Mouse (Mus musculus) myocyte (in vitro differentiated cells): ENCODE results near the gene Gm49342. TPM values are rescaled to one million over a fixed set of nuclear protein-coding genes. Genes with fewer than 3 reads are reported as not detected.
A peak's percentile ranks its signal among the peaks of the same experiment; 100 is the strongest.

ENCODE experiments used
- H3K27me3 ChIP-seq: one replicate; pipeline ENCODE4 v1.6.1; 2011; ENCODE audit not compliant: control insufficient read depth, insufficient read depth, insufficient read length
- H3K36me3 ChIP-seq: one replicate; pipeline ENCODE4 v1.6.1; 2011; ENCODE audit not compliant: control insufficient read depth, insufficient read depth
- H3K4me2 ChIP-seq: one replicate; pipeline ENCODE4 v1.6.1; 2011; ENCODE audit warnings: low read depth, control low read depth
- H3K4me3 ChIP-seq: one replicate; pipeline ENCODE4 v1.5.1; 2011; ENCODE audit warnings: mild to moderate bottlenecking, control low read depth, moderate library complexity
- H3K79me2 ChIP-seq: one replicate; pipeline ENCODE4 v1.6.1; 2011; ENCODE audit not compliant: control insufficient read depth, insufficient read depth
- H3ac ChIP-seq: one replicate; pipeline ENCODE4 v1.6.1; 2011; ENCODE audit not compliant: control insufficient read depth, insufficient read length
- CEBPB ChIP-seq: IDR thresholded peaks from 2 replicates; pipeline ENCODE4 v1.6.1; 2011; ENCODE audit warnings: mild to moderate bottlenecking, moderate library complexity; ENCODE audit not compliant: poor library complexity, insufficient read depth, severe bottlenecking
- E2F4 ChIP-seq: IDR thresholded peaks from one replicate; pipeline ENCODE4 v1.6.1; 2011; ENCODE audit warnings: mild to moderate bottlenecking, control low read depth, moderate library complexity; ENCODE audit not compliant: insufficient read depth
- MAX ChIP-seq: IDR thresholded peaks from one replicate; pipeline ENCODE4 v1.6.1; 2011; ENCODE audit warnings: low read depth, mild to moderate bottlenecking, control low read depth
- MYOD1 ChIP-seq, 3 experiments: IDR thresholded peaks; one replicate each; pipeline ENCODE4 v1.6.1; 2011; ENCODE audit warnings: control low read depth in 2 of 3, low read depth in 2 of 3, mild to moderate bottlenecking in 2 of 3, moderate library complexity in 1 of 3; ENCODE audit not compliant: insufficient read length in 2 of 3, control insufficient read depth in 1 of 3
- MYOG ChIP-seq, 3 experiments: IDR thresholded peaks; one replicate each; pipeline ENCODE4 v1.6.1; 2011; ENCODE audit warnings: control low read depth in 2 of 3, low read depth in 2 of 3, mild to moderate bottlenecking in 2 of 3; ENCODE audit not compliant: insufficient read length in 2 of 3, control insufficient read depth in 1 of 3, insufficient read depth in 1 of 3
- POLR2A ChIP-seq: IDR thresholded peaks from one replicate; pipeline ENCODE4 v1.6.1; 2011; ENCODE audit warnings: low read depth, mild to moderate bottlenecking, control low read depth, moderate library complexity; ENCODE audit not compliant: insufficient read length
- POLR2AphosphoS2 ChIP-seq: IDR thresholded peaks from one replicate; pipeline ENCODE4 v1.6.1; 2011; ENCODE audit warnings: low read depth, control low read depth; ENCODE audit not compliant: insufficient read length
- REST ChIP-seq: IDR thresholded peaks from one replicate; pipeline ENCODE4 v1.6.1; 2011; ENCODE audit warnings: mild to moderate bottlenecking, control low read depth, moderate library complexity; ENCODE audit not compliant: insufficient read depth, insufficient read length
- SRF ChIP-seq: IDR thresholded peaks from one replicate; pipeline ENCODE4 v1.6.1; 2011; ENCODE audit warnings: low read depth; ENCODE audit not compliant: control insufficient read depth, insufficient read length
- TCF12 ChIP-seq: IDR thresholded peaks from one replicate; pipeline ENCODE4 v1.6.1; 2011; ENCODE audit warnings: mild to moderate bottlenecking, control low read depth; ENCODE audit not compliant: poor library complexity, insufficient read depth, severe bottlenecking
- TCF3 ChIP-seq: IDR thresholded peaks from one replicate; pipeline ENCODE4 v1.6.1; 2011; ENCODE audit warnings: low read depth, control low read depth; ENCODE audit not compliant: insufficient read length
- USF1 ChIP-seq: IDR thresholded peaks from one replicate; pipeline ENCODE4 v1.6.1; 2011; ENCODE audit warnings: low read depth, mild to moderate bottlenecking, control low read depth, moderate library complexity
- polyA plus RNA-seq: library from polyadenylated mRNA; unstranded; fragments of >200 nt; fragmentation: generic; extraction: Trizol; gene quantifications from one replicate; pipeline ENCODE4 v1.2.1, GENCODE M21; 2012; ENCODE audit warnings: missing spikeins

The Gm49342 gene
- polyA plus RNA-seq, 1 experiment = 11.9 TPM

DNA sequence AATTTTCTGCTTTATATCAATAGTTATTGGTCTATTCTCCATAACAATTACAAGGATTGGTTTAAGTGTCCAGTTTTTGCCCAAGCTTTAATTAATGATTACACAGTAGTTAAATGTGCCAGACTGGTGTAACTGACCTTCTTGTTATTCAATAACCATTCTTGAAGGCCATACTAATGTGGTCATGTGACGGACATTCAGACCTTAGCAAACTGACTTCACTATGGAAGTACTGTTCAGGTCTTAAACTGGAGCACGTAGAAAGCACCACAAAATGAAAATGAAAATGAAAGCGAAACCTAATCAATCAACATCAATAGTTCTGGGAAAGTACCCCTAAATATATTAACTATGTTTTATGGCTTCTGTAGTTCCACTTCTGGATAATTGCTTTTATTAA lies 46.7 kb downstream of the Gm49342 start:
- Histone ChIP-seq H3K4me2 (no peak overlapping the region), H3K27me3 (no peaks in the 10 kb centered on the region), H3K4me3 (no peak overlapping the region), H3K79me2 (no peaks in the 10 kb centered on the region), H3ac (no peak overlapping the region), H3K36me3 (no peaks in the 10 kb centered on the region)
- TF ChIP-seq TCF3 = no peak
- TF ChIP-seq REST = no peak
- no peak for TF ChIP-seq POLR2AphosphoS2
- TF ChIP-seq SRF = no peak
- TF ChIP-seq MYOD1 (IDR thresholded peaks at IDR 0.05; ENCODE audit: control insufficient read depth in 1 of 3, insufficient read length in 2 of 3, low read depth in 2 of 3) = no peak

DNA sequence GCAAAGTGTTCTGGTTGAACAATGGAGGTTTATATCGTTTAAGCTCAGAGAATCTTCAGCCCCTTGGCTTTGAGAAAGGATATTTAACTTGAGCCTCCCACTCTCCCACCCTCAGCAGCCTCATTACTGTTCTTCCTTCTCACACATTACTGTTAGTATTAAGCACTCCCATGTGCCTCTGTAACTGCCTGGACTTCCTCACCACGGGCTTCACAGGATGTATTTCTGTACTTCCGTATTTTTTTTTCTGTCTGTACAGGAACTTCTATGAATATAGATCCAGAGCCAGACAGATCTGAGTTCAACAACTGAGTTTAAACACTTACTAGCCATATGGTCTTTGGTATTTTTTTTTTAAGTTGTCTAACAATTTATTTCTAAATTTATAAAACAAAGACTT lies 52.8 kb downstream of the Gm49342 start:
- Histone ChIP-seq H3K36me3 (no peaks in the 10 kb centered on the region), H3ac (no peak overlapping the region), H3K4me3 (no peak overlapping the region), H3K79me2 (no peaks in the 10 kb centered on the region), H3K4me2 (no peak overlapping the region), H3K27me3 (no peaks in the 10 kb centered on the region)
- TF ChIP-seq USF1 (no peak), MYOD1 (IDR thresholded peaks at IDR 0.05; ENCODE audit: control insufficient read depth in 1 of 3, insufficient read length in 2 of 3, low read depth in 2 of 3) (no peak)

DNA sequence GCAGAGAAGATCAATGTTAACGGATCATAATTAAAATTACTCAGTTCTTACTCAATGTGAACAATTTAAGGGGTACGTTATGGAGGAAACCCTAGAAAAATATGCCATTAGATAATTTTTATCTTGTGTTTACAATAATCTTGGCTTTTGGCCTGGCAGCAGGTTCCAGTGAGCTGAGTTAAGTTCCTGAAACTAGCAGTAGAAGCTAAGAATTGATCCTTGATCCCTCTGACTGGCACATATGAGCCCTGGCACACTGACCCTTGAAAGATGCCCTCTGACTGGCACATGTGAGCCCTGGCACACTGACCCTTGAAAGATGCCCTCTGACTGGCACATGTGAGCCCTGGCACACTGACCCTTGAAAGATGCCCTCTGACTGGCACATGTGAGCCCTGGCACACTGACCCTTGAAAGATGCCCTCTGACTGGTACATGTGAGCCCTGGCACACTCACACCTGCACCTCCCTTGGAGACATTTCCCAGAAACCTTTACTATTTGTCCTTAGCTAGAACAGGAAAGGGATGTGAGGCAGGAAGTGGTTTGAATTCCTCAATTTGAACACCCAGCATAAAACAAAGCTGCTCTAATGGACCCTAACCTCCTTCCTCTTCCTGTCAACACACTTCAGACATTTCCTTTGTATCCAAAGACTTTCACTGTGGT lies 53.8 kb downstream of the Gm49342 start:
- no peaks in the 10 kb centered on the region for H3K79me2 ChIP-seq
- no peaks in the 10 kb centered on the region for H3K36me3 ChIP-seq
- no peaks in the 10 kb centered on the region for H3K27me3 ChIP-seq
- no peak overlapping the region for H3K4me3 ChIP-seq
- TF ChIP-seq USF1 (no peak), SRF (no peak), TCF3 (no peak), MYOD1 (IDR thresholded peaks at IDR 0.05; ENCODE audit: control insufficient read depth in 1 of 3, insufficient read length in 2 of 3, low read depth in 2 of 3) (no peak), TCF12 (no peak), MYOG (IDR thresholded peaks at IDR 0.05; ENCODE audit: control insufficient read depth in 1 of 3, insufficient read depth in 1 of 3, insufficient read length in 2 of 3, low read depth in 2 of 3) (no peak), POLR2A (no peak), REST (no peak), E2F4 (no peak), CEBPB (no peak), MAX (no peak), POLR2AphosphoS2 (no peak)
- H3K4me2 ChIP-seq = no peak overlapping the region
- H3ac ChIP-seq = no peak overlapping the region

DNA sequence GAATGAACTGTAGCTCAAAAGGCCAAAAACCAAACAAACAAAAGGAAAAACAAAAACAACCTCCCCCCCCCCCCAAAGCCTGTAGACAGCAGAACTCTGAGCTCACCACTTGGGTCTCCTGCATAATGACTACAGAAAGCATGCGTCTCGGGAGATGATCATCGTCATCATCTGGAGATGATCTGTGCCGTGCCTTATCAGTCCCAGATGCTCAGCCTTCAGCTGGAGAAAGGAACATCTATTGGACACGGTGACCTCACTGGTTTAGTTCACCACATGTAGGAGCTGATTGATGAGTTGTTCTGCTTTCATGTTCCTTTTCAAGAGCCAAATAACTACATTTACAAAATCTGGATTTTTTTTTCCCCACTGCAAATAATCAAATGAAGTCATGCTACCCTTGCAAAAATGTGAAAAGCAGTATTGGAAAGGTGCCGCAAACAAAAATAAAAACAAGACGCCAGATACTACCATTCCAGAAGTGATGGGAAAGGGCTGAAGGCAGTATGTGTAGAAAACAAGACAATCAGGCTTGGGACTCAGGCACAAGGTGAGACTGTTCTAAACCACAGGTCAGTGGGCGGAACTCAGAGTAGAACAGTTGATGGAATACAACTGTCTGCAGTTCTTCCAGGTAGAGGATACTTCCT lies 63.0 kb downstream of the Gm49342 start, which contains the start of gene Rnase10:
Rnase10 (plus strand) TSS at position 600 of the 650 bp plus-strand sequence.
- H3K79me2 ChIP-seq = no peaks in the 10 kb centered on the region
- H3K4me2 ChIP-seq = peak within 1 kb of the TSS; percentile 68
- no peak within 1 kb of the TSS for H3ac ChIP-seq
- no peak for TF ChIP-seq TCF12
- TF ChIP-seq CEBPB = no peak
- no peak for TF ChIP-seq POLR2AphosphoS2
- TF ChIP-seq MYOD1 (IDR thresholded peaks at IDR 0.05; ENCODE audit: control insufficient read depth in 1 of 3, insufficient read length in 2 of 3, low read depth in 2 of 3) = no peak
- TF ChIP-seq POLR2A = no peak
- TF ChIP-seq E2F4 = no peak
- TF ChIP-seq MYOG (IDR thresholded peaks at IDR 0.05; ENCODE audit: control insufficient read depth in 1 of 3, insufficient read depth in 1 of 3, insufficient read length in 2 of 3, low read depth in 2 of 3) = no peak
- no peak for TF ChIP-seq USF1
- no peak for TF ChIP-seq REST
- TF ChIP-seq MAX = no peak
- no peak for TF ChIP-seq SRF
- H3K27me3 ChIP-seq = no peaks in the 10 kb centered on the region
- no peak within 1 kb of the TSS for H3K4me3 ChIP-seq
- H3K36me3 ChIP-seq = no peaks in the 10 kb centered on the region

DNA sequence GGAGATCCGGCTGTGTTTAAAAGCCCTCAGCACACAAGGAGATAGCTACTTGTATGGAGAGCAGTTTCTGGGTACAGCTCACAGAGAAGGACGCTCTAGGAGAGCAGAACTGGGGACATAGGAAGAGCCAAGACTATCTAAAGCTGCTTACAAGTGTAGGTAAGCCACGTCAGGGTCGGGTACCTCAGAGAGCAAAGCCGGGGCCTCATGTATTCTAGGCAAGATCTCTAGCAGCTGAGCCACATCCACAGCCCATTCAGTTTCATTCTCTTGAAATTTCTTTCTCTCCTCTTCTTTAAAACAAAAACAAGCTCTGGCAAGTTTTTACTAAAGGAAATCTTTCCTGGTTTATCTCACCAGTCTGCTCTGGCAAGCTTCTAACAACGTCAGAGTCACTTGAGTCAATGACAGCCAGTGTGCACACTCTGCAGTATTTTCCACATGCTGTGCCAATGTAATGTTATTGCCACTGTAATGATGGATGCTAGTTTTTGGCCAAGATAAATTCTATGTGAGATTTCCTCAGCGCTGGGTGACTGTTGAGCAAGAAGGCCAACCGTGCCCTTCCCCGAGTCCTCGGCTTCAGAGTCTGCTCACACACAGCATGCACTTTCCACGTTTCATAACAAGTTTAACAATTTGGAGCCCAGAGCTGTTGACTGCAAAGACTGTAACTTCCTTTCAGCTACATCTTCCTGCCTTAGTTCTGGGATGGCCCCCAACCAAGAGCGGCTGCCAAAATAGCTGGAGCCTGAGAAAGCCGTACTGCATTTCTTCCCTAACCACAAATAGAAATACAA lies 63.8 kb downstream of the Gm49342 start:
- no peak overlapping the region for H3K4me3 ChIP-seq
- no peak for TF ChIP-seq POLR2AphosphoS2
- TF ChIP-seq TCF12 = no peak
- no peak for TF ChIP-seq MYOG (IDR thresholded peaks at IDR 0.05; ENCODE audit: control insufficient read depth in 1 of 3, insufficient read depth in 1 of 3, insufficient read length in 2 of 3, low read depth in 2 of 3)
- no peak for TF ChIP-seq TCF3
- H3K4me2 ChIP-seq = peak overlapping the region; percentile 68
- H3K36me3 ChIP-seq = no peaks in the 10 kb centered on the region
- no peaks in the 10 kb centered on the region for H3K79me2 ChIP-seq
- no peak overlapping the region for H3ac ChIP-seq
- no peaks in the 10 kb centered on the region for H3K27me3 ChIP-seq
